Mouse (Mus musculus) liver, postnatal 0 days (tissue): Measurements from ENCODE around the gene Adcy9.

ENCODE experiments used
- CTCF ChIP-seq: sonication (generic); IDR thresholded peaks from 2 replicates; pipeline ENCODE4 v1.5.1; 2016; ENCODE audit warnings: antibody characterized with exemption, low read depth
- EP300 ChIP-seq: IDR thresholded peaks from 2 replicates; pipeline ENCODE4 v1.6.1; 2016; ENCODE audit warnings: antibody characterized with exemption, low read depth, mild to moderate bottlenecking

GRCm38 (mm10) chr16:4439302-4440066 lies 19.2 kb upstream of the Adcy9 start:
- TF ChIP-seq EP300 (no peak), CTCF (no peak)
